Mouse (Mus musculus) liver, embryonic 15.5 days (tissue): ENCODE data around the gene Kif1bp. TPM values are rescaled to one million over a fixed set of nuclear protein-coding genes. Genes with fewer than 3 reads are reported as not detected.
"Not testable (repeated sequence)": the region's sequence is repeated elsewhere in the genome, so short reads cannot be mapped to it uniquely, and the experiment has no call there.

Source experiments
- ATAC-seq: fragments of 200-750 bp; cut with Nextera tagmentation; 2 replicates; pipeline ENCODE4 v1.8.0; 2017; ENCODE audit warnings: moderate number of reproducible peaks, mild to moderate bottlenecking, moderate library complexity; ENCODE audit not compliant: insufficient read depth
- H3K27ac ChIP-seq: fragments of 300-500 bp; sonication (generic); replicated peaks from 2 replicates; pipeline ENCODE4 v1.5.1; 2015; ENCODE audit warnings: mild to moderate bottlenecking, inconsistent platforms
- H3K27me3 ChIP-seq: fragments of 300-500 bp; sonication (generic); 2 replicates; pipeline ENCODE4 v1.6.1; 2015; ENCODE audit warnings: mild to moderate bottlenecking, inconsistent platforms
- H3K36me3 ChIP-seq: fragments of 300-500 bp; sonication (generic); replicated peaks from 2 replicates; pipeline ENCODE4 v1.6.1; 2015; ENCODE audit warnings: moderate library complexity, mild to moderate bottlenecking, inconsistent platforms
- H3K4me1 ChIP-seq: fragments of 300-500 bp; sonication (generic); replicated peaks from 2 replicates; pipeline ENCODE4 v1.6.1; 2015; ENCODE audit warnings: inconsistent platforms
- H3K4me2 ChIP-seq: fragments of 300-500 bp; sonication (generic); 2 replicates; pipeline ENCODE4 v1.6.1; 2015; ENCODE audit warnings: moderate library complexity, mild to moderate bottlenecking, inconsistent platforms
- H3K4me3 ChIP-seq: fragments of 300-500 bp; sonication (generic); replicated peaks from 2 replicates; pipeline ENCODE4 v1.5.1; 2015; ENCODE audit warnings: mild to moderate bottlenecking, inconsistent platforms
- H3K9ac ChIP-seq: fragments of 300-500 bp; sonication (generic); 2 replicates; pipeline ENCODE4 v1.6.1; 2015; ENCODE audit warnings: moderate library complexity, mild to moderate bottlenecking, inconsistent platforms
- H3K9me3 ChIP-seq: fragments of 300-500 bp; sonication (generic); replicated peaks from 2 replicates; pipeline ENCODE4 v1.6.1; 2016; ENCODE audit warnings: inconsistent platforms
- WGBS: fragments of 180-500 bp; shearing (Covaris S2); methylation state at CpG from one replicate; pipeline ENCODE4 v1.1.7; 2015; ENCODE audit warnings: mixed read lengths; ENCODE audit not compliant: insufficient replicate concordance; 5-methylcytosine and 5-hydroxymethylcytosine counted together
- polyA plus RNA-seq: library from polyadenylated mRNA; unstranded; fragments of >200 nt; fragmentation: Nextera tagmentation; extraction: Ambion mirVana; gene quantifications from 2 replicates; pipeline ENCODE4 v1.2.1, GENCODE M21; 2015

Kif1bp gene
- polyA plus RNA-seq, 1 experiment from 2014 or later: 11.1 TPM

- Histone ChIP-seq H3K27ac (no peak overlapping the region), H3K4me2 (no peak overlapping the region), H3K4me1 (0 out of 2 replicates have a peak, but pooled peaks cover 3% of the 10 kb centered on the region), H3K9me3 (no peaks in the 10 kb centered on the region), H3K27me3 (no peaks in the 10 kb centered on the region), H3K9ac (no peak overlapping the region), H3K36me3 (peaks cover 98% of the 10 kb centered on the region), H3K4me3 (no peak overlapping the region)
- ATAC-seq: no peak
- WGBS: 61% methylated on average over 4 of the region's 4 CpGs
These were observed 10.4 kb upstream of the Kif1bp start for GRCm38 (mm10) chr10:62588616-62589015.

- H3K27me3 ChIP-seq: no peaks in the 10 kb centered on the region
- H3K4me1 ChIP-seq: peaks cover 6% of the 10 kb centered on the region
- ATAC-seq: no peak
- H3K27ac ChIP-seq: no peak overlapping the region
- H3K9me3 ChIP-seq: no peaks in the 10 kb centered on the region
- H3K4me2 ChIP-seq: no peak overlapping the region
- peaks cover 82% of the 10 kb centered on the region for H3K36me3 ChIP-seq
- no peak overlapping the region for H3K4me3 ChIP-seq
- H3K9ac ChIP-seq: no peak overlapping the region
- whole genome bisulfite sequencing: 50% methylated on average over 1 of the region's 1 CpGs
These were observed 5.0 kb upstream of the Kif1bp start for GRCm38 (mm10) chr10:62583245-62583644.

- ATAC-seq: no peak
- Histone ChIP-seq H3K4me1 (peaks cover 8% of the 10 kb centered on the region), H3K9me3 (no peaks in the 10 kb centered on the region), H3K9ac (no peak overlapping the region), H3K4me2 (no peak overlapping the region), H3K27ac (no peak overlapping the region), H3K4me3 (no peak overlapping the region), H3K36me3 (peaks cover 77% of the 10 kb centered on the region), H3K27me3 (no peaks in the 10 kb centered on the region)
- 70% methylated on average over 7 of the region's 7 CpGs for WGBS
These were observed 4.4 kb upstream of the Kif1bp start for GRCm38 (mm10) chr10:62582701-62583100.

GRCm38 (mm10) chr10:62582263-62582662 is 4.0 kb upstream of the Kif1bp start:
- Histone ChIP-seq H3K36me3 (peaks cover 72% of the 10 kb centered on the region), H3K4me2 (no peak overlapping the region), H3K9me3 (no peaks in the 10 kb centered on the region), H3K4me1 (peaks cover 13% of the 10 kb centered on the region), H3K9ac (no peak overlapping the region), H3K27ac (no peak overlapping the region), H3K27me3 (no peaks in the 10 kb centered on the region), H3K4me3 (no peak overlapping the region)
- WGBS: 82% methylated on average over 17 of the region's 17 CpGs
- no peak for ATAC-seq

- H3K9ac ChIP-seq, H3K9me3 ChIP-seq, H3K4me3 ChIP-seq, ATAC-seq, H3K27me3 ChIP-seq, H3K4me2 ChIP-seq: not testable (repeated sequence)
- H3K36me3 ChIP-seq: peaks cover 50% of the 10 kb centered on the region
- peaks cover 18% of the 10 kb centered on the region for H3K4me1 ChIP-seq
- 77% methylated on average over 12 of the region's 13 CpGs for WGBS
- 0 out of 2 replicates have a peak overlapping the region, but pooled peaks have one; percentile 24 for H3K27ac ChIP-seq
These were observed 872 bp upstream of the Kif1bp start for GRCm38 (mm10) chr10:62579129-62579528.

- H3K4me3 ChIP-seq: peak overlapping the region; percentile 94
- H3K9ac ChIP-seq: peak overlapping the region; percentile 76
- H3K27ac ChIP-seq: peak overlapping the region; percentile 82
- WGBS: 2% methylated on average over 43 of the region's 54 CpGs
- no peaks in the 10 kb centered on the region for H3K27me3 ChIP-seq
- ATAC-seq: peak; percentile 87
- peak overlapping the region; percentile 92 for H3K4me2 ChIP-seq
- peaks cover 47% of the 10 kb centered on the region for H3K36me3 ChIP-seq
- H3K9me3 ChIP-seq: no peaks in the 10 kb centered on the region
- H3K4me1 ChIP-seq: peaks cover 18% of the 10 kb centered on the region
These were observed 452 bp downstream of the Kif1bp start for GRCm38 (mm10) chr10:62577673-62578337.

GRCm38 (mm10) chr10:62575001-62575400 is 3.3 kb downstream of the Kif1bp start:
- Histone ChIP-seq H3K9me3 (no peaks in the 10 kb centered on the region), H3K27ac (no peak overlapping the region), H3K4me2 (no peak overlapping the region), H3K27me3 (no peaks in the 10 kb centered on the region), H3K4me1 (peaks cover 18% of the 10 kb centered on the region), H3K36me3 (peaks cover 38% of the 10 kb centered on the region), H3K4me3 (no peak overlapping the region), H3K9ac (no peak overlapping the region)
- WGBS: 78% methylated on average over 13 of the region's 13 CpGs
- no peak for ATAC-seq

- ATAC-seq: no peak
- no peaks in the 10 kb centered on the region for H3K27me3 ChIP-seq
- H3K4me3 ChIP-seq: no peak overlapping the region
- WGBS: 67% methylated on average over 7 of the region's 7 CpGs
- H3K27ac ChIP-seq: no peak overlapping the region
- peaks cover 5% of the 10 kb centered on the region; the same call in 1 of the 2 replicates for H3K4me1 ChIP-seq
- H3K36me3 ChIP-seq: peaks cover 75% of the 10 kb centered on the region
- no peak overlapping the region for H3K9ac ChIP-seq
- no peaks in the 10 kb centered on the region for H3K9me3 ChIP-seq
- no peak overlapping the region for H3K4me2 ChIP-seq
These were observed 8.0 kb downstream of the Kif1bp start for GRCm38 (mm10) chr10:62570126-62570871.

- H3K4me3 ChIP-seq: no peak overlapping the region
- no peak overlapping the region for H3K4me2 ChIP-seq
- no peak for ATAC-seq
- H3K27ac ChIP-seq: no peak overlapping the region
- no peaks in the 10 kb centered on the region for H3K27me3 ChIP-seq
- peaks cover 77% of the 10 kb centered on the region for H3K36me3 ChIP-seq
- peaks cover 5% of the 10 kb centered on the region; the same call in 1 of the 2 replicates for H3K4me1 ChIP-seq
- 32% methylated on average over 4 of the region's 4 CpGs for WGBS
- no peaks in the 10 kb centered on the region for H3K9me3 ChIP-seq
- H3K9ac ChIP-seq: no peak overlapping the region
These were observed 9.4 kb downstream of the Kif1bp start for GRCm38 (mm10) chr10:62568861-62569260.

- no peaks in the 10 kb centered on the region for H3K9me3 ChIP-seq
- no peak overlapping the region for H3K4me2 ChIP-seq
- WGBS: 69% methylated on average over 1 of the region's 1 CpGs
- no peak for ATAC-seq
- H3K4me1 ChIP-seq: 0 out of 2 replicates have a peak, but pooled peaks cover 5% of the 10 kb centered on the region
- peaks cover 28% of the 10 kb centered on the region for H3K36me3 ChIP-seq
- no peaks in the 10 kb centered on the region for H3K27me3 ChIP-seq
- no peak overlapping the region for H3K27ac ChIP-seq
- H3K9ac ChIP-seq: no peak overlapping the region
- no peak overlapping the region for H3K4me3 ChIP-seq
These were observed 20.5 kb downstream of the Kif1bp start for GRCm38 (mm10) chr10:62557736-62558135.

- no peak overlapping the region for H3K4me3 ChIP-seq
- no peaks in the 10 kb centered on the region for H3K9me3 ChIP-seq
- WGBS: 57% methylated on average over 6 of the region's 6 CpGs
- no peak overlapping the region for H3K9ac ChIP-seq
- H3K36me3 ChIP-seq: peaks cover 17% of the 10 kb centered on the region
- no peaks in the 10 kb centered on the region for H3K27me3 ChIP-seq
- H3K4me2 ChIP-seq: no peak overlapping the region
- 0 out of 2 replicates have a peak, but pooled peaks cover 5% of the 10 kb centered on the region for H3K4me1 ChIP-seq
- no peak for ATAC-seq
- no peak overlapping the region for H3K27ac ChIP-seq
These were observed 21.7 kb downstream of the Kif1bp start for GRCm38 (mm10) chr10:62556558-62556901.
